Mouse (Mus musculus) thymus, postnatal 14 days (tissue): ENCODE results near the gene Cdc42.

ENCODE experiments used
- DNase-seq: peaks from one replicate; pipeline ENCODE4 v3.0.0; 2021

Gene Cdc42

DNA sequence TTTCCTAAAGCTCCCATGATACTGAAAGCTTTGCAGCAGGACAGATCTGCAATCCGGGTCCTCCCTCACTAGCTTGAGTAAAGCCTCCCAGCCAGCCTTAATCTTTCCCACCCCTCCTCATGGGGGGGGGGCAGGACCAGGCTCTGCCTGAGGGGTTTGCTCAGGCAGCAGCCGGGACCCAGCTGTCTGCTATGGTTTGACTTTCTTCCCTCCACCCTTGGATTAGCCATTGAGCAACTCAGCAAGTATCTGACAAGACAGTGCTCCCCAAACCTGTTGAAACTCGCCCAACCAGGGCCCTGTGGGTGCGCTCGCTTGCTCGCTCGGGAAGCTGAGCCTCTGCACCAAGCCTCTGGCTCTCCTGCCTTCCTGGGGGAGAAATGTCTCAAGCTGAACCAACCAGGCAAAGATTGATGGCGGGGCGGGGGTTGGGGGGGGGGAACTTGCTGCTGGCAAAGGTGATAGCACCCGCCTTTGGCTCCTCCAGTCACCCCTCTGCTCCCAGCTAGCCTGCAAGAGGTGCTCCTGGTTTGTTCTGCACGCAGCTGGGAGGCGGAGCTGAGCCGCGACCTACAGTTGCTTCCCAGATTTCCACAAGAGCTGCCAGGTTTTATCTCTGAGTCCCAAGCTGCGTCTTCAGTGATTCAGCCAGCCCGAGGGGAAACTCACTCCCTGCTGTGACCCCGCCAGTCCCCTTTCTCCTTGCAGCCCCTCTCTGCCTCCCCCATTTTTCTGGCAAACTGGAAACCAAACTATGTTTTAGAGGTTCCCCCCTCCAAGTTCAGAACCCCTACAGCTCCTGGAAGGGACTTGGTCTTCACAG lies 74.7 kb downstream of the Cdc42 start:
- no peak for DNase-seq

DNA sequence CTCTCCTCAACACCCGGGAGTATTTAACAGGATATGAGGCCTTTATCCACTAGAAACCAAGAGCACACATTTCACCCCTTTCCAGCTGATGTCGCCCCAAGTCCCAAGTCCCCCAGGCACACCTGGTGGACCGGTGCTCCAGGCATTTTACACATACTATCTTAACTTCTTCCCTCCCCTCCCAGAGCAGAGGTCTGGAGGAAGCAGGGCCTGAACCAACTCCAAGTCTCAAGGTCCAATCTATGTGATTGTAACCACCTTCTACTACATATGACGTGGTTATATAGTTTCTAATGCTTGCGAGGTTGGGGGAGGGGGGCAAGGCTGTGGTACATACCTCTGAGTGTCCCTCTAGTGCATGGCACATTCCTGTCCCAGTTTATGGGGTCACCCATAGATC lies 75.4 kb downstream of the Cdc42 start:
- DNase-seq: no peak

DNA sequence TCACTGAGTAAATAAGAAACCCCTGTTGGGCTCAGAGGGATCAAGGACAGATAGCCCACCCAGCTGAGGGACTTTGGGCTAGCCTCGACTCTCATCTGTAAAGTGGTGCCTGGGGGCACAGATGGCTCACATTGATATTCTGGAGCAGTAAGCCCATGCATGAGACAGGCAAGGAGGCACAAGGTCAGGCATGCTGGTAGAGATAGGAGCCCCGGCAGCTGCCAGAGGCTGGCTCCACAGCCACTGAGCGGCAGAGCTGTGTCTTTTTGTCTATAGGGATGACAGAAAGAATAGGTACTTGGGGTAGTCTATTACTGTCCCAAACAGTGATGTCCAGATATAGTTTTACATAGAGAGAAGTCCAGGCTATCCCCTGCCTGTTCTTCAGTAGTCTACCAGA lies 76.2 kb downstream of the Cdc42 start:
- no peak for DNase-seq

DNA sequence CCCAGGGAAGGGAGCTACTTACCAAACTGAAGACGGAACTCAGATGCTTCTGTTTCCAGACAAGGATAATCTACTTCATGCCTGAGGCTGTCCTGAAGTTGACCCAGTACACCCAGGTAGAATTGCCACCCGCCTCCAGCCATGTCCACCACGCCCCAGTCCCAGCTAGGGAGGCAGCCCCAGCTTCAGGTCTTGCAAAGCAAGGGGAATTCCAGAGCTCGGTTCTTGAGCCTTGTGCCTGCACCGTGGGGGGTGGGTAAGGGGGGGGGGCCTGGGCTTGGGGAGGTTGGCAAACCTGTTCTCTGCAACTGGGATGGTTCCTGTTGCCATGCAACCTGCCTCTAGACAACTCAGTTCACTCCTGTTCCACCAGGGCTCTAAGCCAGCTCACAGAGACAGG lies 78.2 kb downstream of the Cdc42 start:
- no peak for DNase-seq

- DNase-seq: no peak
Observed at GRCm38 (mm10) chr4:137278144-137279040, 79.1 kb downstream of the Cdc42 start.

- no peak for DNase-seq
Observed at GRCm38 (mm10) chr4:137277600-137278143, 79.8 kb downstream of the Cdc42 start.

DNA sequence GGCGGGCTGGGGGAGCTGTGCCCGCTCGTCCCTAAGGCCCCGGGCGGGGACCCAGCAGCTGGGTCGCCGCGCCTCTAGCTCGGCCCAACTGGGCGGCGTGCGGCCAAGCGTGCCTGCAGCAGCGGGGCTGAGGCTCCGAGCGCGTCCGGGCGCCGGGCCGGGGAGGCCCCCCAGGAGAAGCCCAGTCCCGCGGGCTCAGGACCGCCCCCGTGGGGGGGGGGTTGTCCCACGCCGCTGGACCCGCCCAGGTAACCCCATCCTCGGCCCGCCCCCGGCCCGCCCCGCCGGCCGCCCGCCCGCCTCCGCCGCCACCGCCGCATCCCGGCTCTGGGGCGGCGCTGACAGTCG lies 80.4 kb downstream of the Cdc42 start, which contains the start of gene Wnt4:
Gene Wnt4 (plus strand): TSS at position 324 of the 348 bp plus-strand sequence.
- DNase-seq: no peak

GRCm38 (mm10) chr4:137276443-137277165 lies 80.9 kb downstream of the Cdc42 start:
- no peak for DNase-seq

- no peak for DNase-seq
Observed at GRCm38 (mm10) chr4:137274304-137274703, 83.2 kb downstream of the Cdc42 start.

DNA sequence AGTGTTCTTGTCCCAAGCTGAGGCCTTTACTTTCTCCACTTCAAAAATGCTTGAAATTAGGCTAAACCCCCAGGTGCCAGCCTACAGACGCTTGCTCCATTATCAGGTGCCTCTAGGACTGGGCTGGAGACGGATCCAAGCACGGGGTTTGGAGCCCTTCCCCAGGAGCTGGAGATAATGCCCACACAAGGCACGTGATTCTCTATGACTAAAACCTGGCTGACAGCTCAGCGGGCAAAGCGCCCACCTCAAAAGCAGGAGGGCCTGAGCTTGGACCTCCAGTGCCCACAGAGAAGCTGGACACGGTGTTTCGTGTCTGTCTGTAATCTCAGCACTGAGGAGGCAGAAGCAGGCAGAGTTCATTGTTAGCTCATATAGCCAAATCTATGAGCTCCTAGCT lies 85.7 kb downstream of the Cdc42 start:
- DNase-seq: no peak
